ENCODE assay signal across 12 mouse cellular contexts in the genomic region with DNA sequence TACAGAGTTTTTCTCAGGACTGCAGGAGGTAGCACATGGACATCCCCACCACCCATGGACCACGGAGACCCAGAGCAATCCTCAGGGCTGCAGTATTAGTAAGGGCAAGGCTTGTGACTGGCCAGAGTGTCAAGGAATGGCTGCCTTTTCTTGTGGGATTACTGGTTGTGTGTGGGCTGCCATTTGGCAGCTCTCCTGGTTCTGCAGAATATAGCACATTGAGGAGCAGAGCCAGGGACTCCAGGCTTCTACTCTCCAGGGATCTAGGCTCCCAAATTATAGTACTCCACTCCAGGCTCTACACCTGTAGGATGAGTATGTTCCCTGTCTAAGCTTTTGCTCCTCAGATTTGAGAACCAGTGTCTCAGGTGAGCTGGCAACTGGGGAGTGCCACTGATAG.
DNase-seq lines count a peak whose midpoint lies in the region.
"Had no signal": no experiment of that assay in that cellular context is flagged by ENCODE, and none has a peak within 500 bp of the region (broad histone marks: within the 10 kb centered on the region; RNA-seq: fewer than 3 reads in every experiment).

No protein-coding gene starts in this region.

- peak; percentile 93 for DNase-seq in heart, adult 11 months
- no peak for DNase-seq in heart, postnatal 14 days
- DNase-seq in left cerebral cortex, adult 18-20 months (ENCODE audit: low spot score in 2 of 2), result peak; percentile 5 to 42
- no peak for DNase-seq in left cerebral cortex, adult 11 months (ENCODE audit: low spot score)
- peak; percentile 34 to 39 for DNase-seq in right cerebral cortex, postnatal 10 days (ENCODE audit: low spot score in 2 of 2)
- no peak for DNase-seq in right cerebral cortex, postnatal 4 days
- no peak for DNase-seq in thymus, adult 18-20 months
- DNase-seq: adrenal gland, adult 2 months; adrenal gland, postnatal 25 days; cerebellum, postnatal 10 days; gastrocnemius, postnatal 10 days; heart, postnatal 36 days had no signal

- intact Hi-C loops in heart, postnatal 14 days (cut with DNase I), result no loop called here

Comparison
In these comparisons a context has a peak if more than half of its experiments do, and no peak if none do; other contexts are left out.
1. DNase-seq: peak in heart, adult 11 months (single experiment), left cerebral cortex, adult 18-20 months (2 of 2) and right cerebral cortex, postnatal 10 days (2 of 2); none in heart, postnatal 14 days (0 of 2), left cerebral cortex, adult 11 months (single experiment), right cerebral cortex, postnatal 4 days (single experiment) and thymus, adult 18-20 months (0 of 2).